Mouse (Mus musculus) left cerebral cortex, postnatal 14 days (tissue): ENCODE results near the gene Samd1. TPM values are rescaled to one million over a fixed set of nuclear protein-coding genes. Genes with fewer than 3 reads are reported as not detected.

Source experiments
- DNase-seq, 2 experiments: peaks; one replicate each; pipeline ENCODE4 v3.0.0; 2021 to 2022; ENCODE audit warnings: low spot score in 2 of 2, mixed read lengths in 1 of 2
- intact Hi-C: fragments of 180-260 bp; cut with DNase I; formaldehyde crosslinking; loops from one replicate; pipeline ENCODE4 v1.15.1; 2025
- long read RNA-seq, 2 experiments: library from polyadenylated mRNA; stranded (forward); transcript quantifications; one replicate each; pipeline ENCODE4 v2.0.0; 2021
- total RNA-seq, 2 experiments: library from RNA; stranded (reverse); gene quantifications; 2 replicates each; pipeline ENCODE4 v1.2.3; 2021

Gene Samd1
- 10 to 100 TPM; 51.3 to 52.0 TPM for total RNA-seq
- long read RNA-seq, experiment 1, transcript Samd1-201 (5 exons, 2,071 nt), result major isoform, 15 of 19 reads
- long read RNA-seq, experiment 1, partial matches to known transcripts, result 4 of 19 reads
- long read RNA-seq, experiment 1, other reads (novel, unspliced or antisense), result 0 of 19 reads
- long read RNA-seq, experiment 2, transcript Samd1-201 (5 exons, 2,071 nt), result major isoform, 15 of 17 reads
- long read RNA-seq, experiment 2, partial matches to known transcripts, result 1 of 17 reads
- long read RNA-seq, experiment 2, other reads (novel, unspliced or antisense), result 1 of 17 reads

DNA sequence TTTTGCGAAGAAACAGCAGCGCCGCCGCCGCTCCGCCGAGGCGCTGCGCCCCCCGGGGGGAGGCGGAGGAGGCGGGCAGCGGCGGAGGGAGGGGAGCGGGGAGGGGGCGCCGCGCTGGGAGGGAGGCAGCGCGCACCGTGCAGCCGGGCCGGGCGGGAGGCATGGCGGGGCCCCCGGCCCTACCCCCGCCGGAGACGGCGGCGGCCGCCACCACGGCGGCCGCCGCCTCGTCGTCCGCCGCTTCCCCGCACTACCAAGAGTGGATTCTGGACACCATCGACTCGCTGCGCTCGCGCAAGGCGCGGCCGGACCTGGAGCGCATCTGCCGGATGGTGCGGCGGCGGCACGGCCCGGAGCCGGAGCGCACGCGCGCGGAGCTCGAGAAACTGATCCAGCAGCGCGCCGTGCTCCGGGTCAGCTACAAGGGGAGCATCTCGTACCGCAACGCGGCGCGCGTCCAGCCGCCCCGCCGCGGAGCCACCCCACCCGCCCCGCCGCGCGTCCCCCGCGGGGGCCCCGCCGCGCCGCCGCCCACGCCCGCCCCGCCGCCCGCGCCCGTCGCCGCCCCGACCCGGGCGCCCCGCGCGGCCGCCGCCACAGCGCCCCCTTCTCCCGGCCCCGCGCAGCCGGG is at the start of gene Samd1:
TSS of gene Samd1 (plus strand) at position 162 of the 631 bp plus-strand sequence.
- intact Hi-C loops, result no loop called here
- DNase-seq, result peak in 1 of 2 experiments; percentile 70

GRCm38 (mm10) chr8:83954749-83955105 is 42.7 kb upstream of the Samd1 start:
- intact Hi-C loops, result loop anchor here (5.0 to 10.0 kb wide), 2 partner anchors 170 to 232 kb away; no protein-coding TSS in a partner anchor
- DNase-seq, result no peak

- peak; percentile 98 to 100 for DNase-seq
- intact Hi-C loops, result loop anchor here (5.0 to 10.0 kb wide), 2 partner anchors 171 to 233 kb away; no protein-coding TSS in a partner anchor
Measured at GRCm38 (mm10) chr8:83955106-83955957, 42.1 kb upstream of the Samd1 start, which contains the start of the genes Gm10644 and Asf1b. TSS of gene Gm10644 (minus strand) at chr8:83955205. TSS of gene Asf1b (plus strand) at chr8:83955507.

- DNase-seq, result no peak
- intact Hi-C loops, result loop anchor here (5.0 to 10.0 kb wide), 2 partner anchors 171 to 234 kb away; no protein-coding TSS in a partner anchor
Measured at GRCm38 (mm10) chr8:83955958-83956218, 41.6 kb upstream of the Samd1 start.

DNA sequence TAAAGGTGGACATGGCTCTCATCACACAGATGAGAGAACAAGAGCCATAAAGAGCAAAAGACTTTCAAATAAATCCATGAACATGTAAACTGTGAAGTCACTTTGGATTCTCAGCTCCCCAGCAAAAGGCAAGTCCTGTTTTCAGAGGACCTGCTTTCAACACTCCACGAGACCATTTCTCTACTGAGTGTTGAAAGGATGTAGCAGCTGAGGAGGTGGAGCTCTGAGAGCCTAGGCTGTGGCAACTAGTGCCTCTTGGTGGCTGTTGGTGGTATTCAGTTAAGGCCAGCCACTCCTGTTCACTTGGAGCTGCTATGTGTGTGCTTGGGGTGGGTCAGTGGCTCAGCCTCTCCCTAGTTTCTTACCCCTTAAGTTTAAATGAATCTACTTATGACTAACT is 40.7 kb upstream of the Samd1 start:
- intact Hi-C loops, result loop anchor here (5.0 to 10.0 kb wide), 2 partner anchors 172 to 234 kb away; no protein-coding TSS in a partner anchor

GRCm38 (mm10) chr8:83964015-83964765 is 33.3 kb upstream of the Samd1 start:
- intact Hi-C loops, result no loop called here

More for the DNA sequence above, 40.7 kb upstream of the Samd1 start:
- no peak for DNase-seq

DNA sequence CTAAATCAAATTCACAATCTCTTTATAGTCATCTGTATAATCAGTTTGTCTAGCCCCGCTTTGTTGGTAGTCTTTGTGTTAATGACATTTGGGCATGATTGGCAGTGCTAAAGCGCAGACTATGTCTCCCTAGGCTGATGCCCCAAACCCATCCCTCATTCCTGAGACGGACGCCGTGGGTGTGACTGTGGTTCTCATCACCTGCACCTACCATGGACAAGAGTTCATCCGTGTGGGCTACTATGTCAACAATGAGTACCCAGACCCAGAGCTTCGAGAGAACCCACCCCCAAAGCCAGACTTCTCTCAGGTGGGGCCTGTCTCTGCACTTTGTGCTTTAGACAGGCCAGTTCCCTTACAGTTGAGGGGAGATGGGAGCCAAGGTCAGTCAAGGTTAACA is 29.8 kb upstream of the Samd1 start:
- intact Hi-C loops, result no loop called here
- no peak for DNase-seq

More at GRCm38 (mm10) chr8:83964015-83964765, 33.3 kb upstream of the Samd1 start:
- DNase-seq, result no peak

GRCm38 (mm10) chr8:83971121-83971520 is 26.4 kb upstream of the Samd1 start:
- no peak for DNase-seq
- intact Hi-C loops, result no loop called here

DNA sequence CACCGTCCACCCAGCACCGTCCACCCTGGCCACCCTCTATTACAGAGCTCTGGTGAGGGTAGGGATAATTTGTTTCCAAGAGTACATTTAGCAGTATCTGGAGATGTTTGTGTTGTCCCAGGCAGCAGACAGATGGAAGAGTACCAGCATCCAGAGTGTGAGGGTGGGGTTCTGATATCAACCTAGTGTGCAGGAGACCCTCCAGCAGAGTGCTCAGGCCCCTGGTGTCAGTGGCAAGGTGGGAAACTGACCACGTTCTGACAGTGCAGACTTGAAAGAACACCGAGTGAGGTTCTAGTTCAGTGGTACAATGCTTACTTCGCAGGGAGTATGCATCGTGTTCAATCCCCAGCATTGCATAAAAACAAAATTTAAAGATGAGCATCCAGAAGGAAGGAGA is 25.8 kb upstream of the Samd1 start:
- intact Hi-C loops, result no loop called here
- no peak for DNase-seq

GRCm38 (mm10) chr8:83972150-83973120 is 25.0 kb upstream of the Samd1 start, which contains the start of gene Prkaca:
TSS of gene Prkaca (plus strand) at chr8:83972993.
- intact Hi-C loops, result no loop called here
- DNase-seq, result peak; percentile 99

DNA sequence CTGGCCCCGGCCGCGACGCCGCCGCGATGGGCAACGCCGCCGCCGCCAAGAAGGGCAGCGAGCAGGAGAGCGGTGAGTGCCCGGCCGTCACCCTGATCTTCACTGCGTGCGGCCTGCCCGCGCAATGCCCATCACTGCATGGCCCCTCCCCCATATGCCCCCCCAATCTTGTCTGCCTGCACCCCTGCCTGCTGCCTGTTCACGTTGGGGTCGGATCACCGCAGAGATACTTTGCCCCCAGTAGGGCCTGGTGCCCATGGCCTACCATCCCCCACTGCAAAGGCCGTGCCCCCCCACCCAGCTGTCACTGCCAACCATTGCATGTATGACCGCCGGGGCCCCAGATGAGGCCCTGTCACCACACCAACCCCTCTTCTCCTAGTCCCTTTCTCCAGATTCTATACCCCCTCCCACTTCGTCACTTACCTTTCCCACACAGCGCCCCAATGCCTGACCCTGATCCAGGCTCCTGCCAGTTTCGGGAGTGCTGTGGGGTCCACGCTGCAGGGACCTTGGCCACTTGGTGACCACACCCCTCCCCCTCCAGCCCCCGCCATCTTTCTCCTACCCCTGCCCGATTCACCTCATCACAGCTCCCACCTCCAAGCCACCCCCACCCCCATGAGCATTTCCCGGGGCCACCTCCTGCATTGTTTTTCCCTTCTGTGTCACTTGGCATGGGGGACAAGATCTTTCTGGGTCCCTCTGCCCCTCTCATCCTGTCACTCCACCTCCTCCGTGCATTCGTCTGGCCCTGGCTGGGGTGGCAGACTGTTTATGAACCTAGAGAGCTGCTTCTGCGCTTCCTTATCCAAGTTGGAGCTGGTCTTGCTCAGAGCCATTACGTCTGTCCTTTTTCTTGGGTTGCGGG is 24.1 kb upstream of the Samd1 start:
- intact Hi-C loops, result no loop called here
- DNase-seq, result no peak

GRCm38 (mm10) chr8:83974521-83974920 is 23.0 kb upstream of the Samd1 start:
- DNase-seq, result no peak
- intact Hi-C loops, result no loop called here

GRCm38 (mm10) chr8:83976101-83976630 is 21.3 kb upstream of the Samd1 start:
- no peak for DNase-seq
- intact Hi-C loops, result no loop called here

DNA sequence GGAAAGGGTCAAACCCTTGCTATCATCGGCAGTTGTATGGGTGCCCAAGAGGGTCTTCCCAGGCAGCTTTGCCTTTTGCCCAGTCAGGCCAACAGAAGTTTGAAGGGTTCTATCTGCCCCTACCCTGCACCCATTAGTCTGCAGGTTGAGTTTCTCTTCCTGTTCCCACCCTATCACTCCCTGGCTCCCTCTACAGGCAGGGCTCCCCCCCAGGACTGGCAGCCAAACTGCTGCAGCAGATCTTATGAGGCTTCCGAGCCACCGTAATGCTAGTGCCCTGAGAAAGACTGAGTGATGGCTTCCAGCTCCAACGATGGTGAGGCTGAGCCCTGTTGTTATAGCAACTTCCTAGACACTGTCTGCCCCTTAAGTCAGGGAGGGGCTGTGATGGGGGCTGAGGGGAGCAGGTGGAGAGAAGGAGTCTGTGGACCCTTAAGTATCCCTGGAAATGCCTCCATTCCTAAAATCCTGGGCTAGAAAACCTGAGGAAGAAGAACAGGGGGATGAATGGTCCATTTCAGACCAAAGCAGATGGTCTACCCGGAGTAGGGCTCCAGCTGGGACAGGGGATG is 20.6 kb upstream of the Samd1 start:
- DNase-seq, result peak in 1 of 2 experiments; percentile 55
- intact Hi-C loops, result no loop called here

DNA sequence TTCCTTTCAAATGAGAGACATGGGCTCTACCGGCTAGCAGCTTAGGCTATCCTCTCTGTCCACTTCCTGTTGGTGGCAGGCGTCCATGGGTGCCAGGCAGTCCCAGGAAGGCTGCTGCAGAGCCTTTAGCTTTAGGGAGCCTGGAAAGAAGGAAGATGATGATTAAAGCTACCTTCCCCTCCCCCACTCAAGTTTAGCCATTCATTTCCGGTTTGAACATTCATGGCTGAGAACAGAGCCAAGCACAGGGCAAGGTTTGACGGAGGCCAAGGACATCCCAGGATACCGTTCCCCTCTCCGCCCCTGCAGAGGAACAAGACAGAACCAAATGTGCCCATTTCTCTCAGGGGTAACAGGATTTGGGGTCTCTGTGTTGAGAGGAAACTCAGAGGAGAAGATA is 19.8 kb upstream of the Samd1 start:
- intact Hi-C loops, result no loop called here

GRCm38 (mm10) chr8:83978200-83978599 is 19.3 kb upstream of the Samd1 start:
- no peak for DNase-seq
- intact Hi-C loops, result no loop called here

More for the DNA sequence above, 19.8 kb upstream of the Samd1 start:
- no peak for DNase-seq

- intact Hi-C loops, result loop anchor here (1.0 kb wide), 1 partner anchor 29 kb away; no protein-coding TSS in a partner anchor
- no peak for DNase-seq
Measured at GRCm38 (mm10) chr8:83980250-83980649, 17.2 kb upstream of the Samd1 start.
